Mouse (Mus musculus): ENCODE measurements around the gene Plrg1. TPM values are rescaled to one million over a fixed set of nuclear protein-coding genes. Genes with fewer than 3 reads are reported as not detected.

Plrg1 gene
- polyA plus RNA-seq, 1 experiment = 21.1 TPM

- H3K27me3 ChIP-seq (ENCODE audit: control insufficient read depth, insufficient read depth, low read length) = no peaks in the 10 kb centered on the region
- WGBS = 75% methylated on average over 10 of the region's 10 CpGs
- TF ChIP-seq CTCF (IDR thresholded peaks at IDR 0.05; ENCODE audit: extremely low read depth, insufficient read depth, insufficient read length, insufficient replicate concordance) (no peak), POLR2A (IDR thresholded peaks at IDR 0.05; ENCODE audit: low read depth, low read length) (no peak)
- H3K36me3 ChIP-seq (ENCODE audit: control insufficient read depth, insufficient read depth, low read length) = no peaks in the 10 kb centered on the region
- H3K27ac ChIP-seq (ENCODE audit: insufficient read depth, low read length) = no peak overlapping the region
- no peak overlapping the region for H3K4me3 ChIP-seq (ENCODE audit: extremely low read depth, insufficient read depth, insufficient read length)
- H3K4me1 ChIP-seq (ENCODE audit: control insufficient read depth, insufficient read depth, insufficient read length) = no peaks in the 10 kb centered on the region
- no peak for DNase-seq (ENCODE audit: low read depth in 1 of 2, low spot score in 2 of 2)
Observed at GRCm38 (mm10) chr3:83117592-83117991, 62.3 kb downstream of the Plrg1 start.

Other genes with a start within 250 kb of the Plrg1 start
- gene Rbm46, start 179.0 kb upstream of the Plrg1 start, polyA plus RNA-seq (2012; rRNA removed) = 0.07 and 0.08 TPM in 2 replicates
- 0.84 and 1.4 TPM in 2 replicates for gene Lrat, start 151.5 kb upstream of the Plrg1 start, polyA plus RNA-seq (2012; rRNA removed)
- 0.06 TPM in 2 replicates for gene Fgg, start 47.8 kb upstream of the Plrg1 start, polyA plus RNA-seq (2012; rRNA removed)
- 0.05 TPM in 1 of 2 replicates, not detected in the other for gene Fga, start 29.4 kb upstream of the Plrg1 start, polyA plus RNA-seq (2012; rRNA removed)
- 0.02 TPM in 1 of 2 replicates, not detected in the other for gene Fgb, start 5.7 kb upstream of the Plrg1 start, polyA plus RNA-seq (2012; rRNA removed)
- gene Dchs2, start 72.4 kb downstream of the Plrg1 start, polyA plus RNA-seq (2012; rRNA removed) = 0.05 and 0.08 TPM in 2 replicates

All from spleen, adult 2 months (tissue).